ENCODE assay signal across 11 mouse cellular contexts in genomic region chr12:56691427-56692079, GRCm38 (mm10). TPM values are rescaled to one million over a fixed set of nuclear protein-coding genes. Genes with fewer than 3 reads are reported as not detected.
DNase-seq lines count a peak whose midpoint lies in the region; ATAC-seq and TF ChIP-seq lines count a peak whose summit lies in the region.
"Had no signal": no experiment of that assay in that cellular context is flagged by ENCODE, and none has a peak within 500 bp of the region (broad histone marks: within the 10 kb centered on the region; RNA-seq: fewer than 3 reads in every experiment).

Pax9 (plus strand) TSS chr12:56691767.

- H3K36me3 ChIP-seq in heart, embryonic 10.5 days: no peaks in the 10 kb centered on the region
- no peaks in the 10 kb centered on the region for H3K36me3 ChIP-seq in lung, embryonic 14.5 days (ENCODE audit: insufficient read depth)
- H3K36me3 ChIP-seq in hindbrain, embryonic 15.5 days: no peaks in the 10 kb centered on the region
- H3K36me3 ChIP-seq in neural tube, embryonic 13.5 days: no peaks in the 10 kb centered on the region

- intact Hi-C loops in heart, postnatal 10 days (cut with DNase I): loop anchor here (5.0 kb wide), 1 partner anchor 856 kb away; the partner anchor contains the start of gene Foxa1
- intact Hi-C loops in gastrocnemius, adult 2 months (cut with DNase I): no loop called here

- no peak within 1 kb of the TSS for H3K27ac ChIP-seq in heart, embryonic 10.5 days
- H3K27ac ChIP-seq in lung, embryonic 14.5 days (ENCODE audit: low read depth): no peak within 1 kb of the TSS
- H3K27ac ChIP-seq in hindbrain, embryonic 15.5 days (replicated peaks): no peak within 1 kb of the TSS
- H3K27ac ChIP-seq in neural tube, embryonic 13.5 days (replicated peaks): no peak within 1 kb of the TSS
- no peak within 1 kb of the TSS for H3K27ac ChIP-seq in gastrocnemius, adult 2 months

- H3K27me3 ChIP-seq in heart, embryonic 10.5 days (ENCODE audit: insufficient read depth, poor library complexity, severe bottlenecking): peaks cover 98% of the 10 kb centered on the region
- peaks cover 99% of the 10 kb centered on the region for H3K27me3 ChIP-seq in lung, embryonic 14.5 days (ENCODE audit: insufficient read depth, low read length)
- peaks cover 98% of the 10 kb centered on the region for H3K27me3 ChIP-seq in hindbrain, embryonic 15.5 days
- peaks cover 100% of the 10 kb centered on the region for H3K27me3 ChIP-seq in neural tube, embryonic 13.5 days

- peak; percentile 77 for DNase-seq in heart, embryonic 10.5 days (ENCODE audit: low spot score)
- no peak for DNase-seq in heart, postnatal 10 days
- no peak for DNase-seq in lung, embryonic 14.5 days
- no peak for DNase-seq in lung, adult 18-20 months
- no peak for DNase-seq in frontal cortex, adult 2 months (ENCODE audit: extremely low spot score in 1 of 2, low spot score in 1 of 2)
- no peak for DNase-seq in gastrocnemius, adult 2 months
- DNase-seq: gastrocnemius, postnatal 14 days had no signal

- no peak within 1 kb of the TSS; the same call in 1 of the 2 replicates for H3K9ac ChIP-seq in lung, embryonic 14.5 days
- no peak within 1 kb of the TSS for H3K9ac ChIP-seq in hindbrain, embryonic 15.5 days
- no peak within 1 kb of the TSS for H3K9ac ChIP-seq in neural tube, embryonic 13.5 days

- H3K4me1 ChIP-seq in heart, embryonic 10.5 days: peaks cover 39% of the 10 kb centered on the region
- 0 out of 2 replicates have a peak, but pooled peaks cover 5% of the 10 kb centered on the region for H3K4me1 ChIP-seq in lung, embryonic 14.5 days (ENCODE audit: insufficient read depth)
- H3K4me1 ChIP-seq in hindbrain, embryonic 15.5 days (replicated peaks): peaks cover 22% of the 10 kb centered on the region
- H3K4me1 ChIP-seq in neural tube, embryonic 13.5 days (replicated peaks): peaks cover 19% of the 10 kb centered on the region

- peak within 1 kb of the TSS; percentile 53 for H3K4me3 ChIP-seq in heart, embryonic 10.5 days
- peak within 1 kb of the TSS; percentile 29 for H3K4me3 ChIP-seq in lung, embryonic 14.5 days (ENCODE audit: low read depth, low read length)
- H3K4me3 ChIP-seq in hindbrain, embryonic 15.5 days: peak within 1 kb of the TSS; percentile 3; the same call in 1 of the 2 replicates
- peak within 1 kb of the TSS; percentile 17 for H3K4me3 ChIP-seq in neural tube, embryonic 13.5 days
- no peak within 1 kb of the TSS for H3K4me3 ChIP-seq in gastrocnemius, adult 2 months

- H3K4me2 ChIP-seq in lung, embryonic 14.5 days: peak within 1 kb of the TSS; percentile 49
- 0 out of 2 replicates have a peak within 1 kb of the TSS, but pooled peaks have one; percentile 19 for H3K4me2 ChIP-seq in hindbrain, embryonic 15.5 days
- H3K4me2 ChIP-seq in neural tube, embryonic 13.5 days: peak within 1 kb of the TSS; percentile 30

- WGBS in heart, embryonic 10.5 days: under 1% methylated on average over 40 of the region's 40 CpGs
- WGBS in lung, embryonic 14.5 days: under 1% methylated on average over 39 of the region's 40 CpGs
- under 1% methylated on average over 39 of the region's 40 CpGs for WGBS in hindbrain, embryonic 15.5 days
- 1% methylated on average over 39 of the region's 40 CpGs for WGBS in neural tube, embryonic 13.5 days

- no peak for ATAC-seq in lung, embryonic 14.5 days (ENCODE audit: insufficient read depth)
- ATAC-seq in hindbrain, embryonic 15.5 days (ENCODE audit: low FRiP score, low read depth): no peak
- no peak for ATAC-seq in neural tube, embryonic 13.5 days (ENCODE audit: low read depth)

- TF ChIP-seq CTCF in lung, embryonic 14.5 days (IDR thresholded peaks at IDR 0.05; ENCODE audit: low read depth): no peak
- no peak for TF ChIP-seq CTCF in gastrocnemius, adult 2 months (IDR thresholded peaks at IDR 0.05)

- H3K9me3 ChIP-seq in heart, embryonic 10.5 days: no peaks in the 10 kb centered on the region
- H3K9me3 ChIP-seq in lung, embryonic 14.5 days (ENCODE audit: low read depth, low read length): no peaks in the 10 kb centered on the region
- H3K9me3 ChIP-seq in hindbrain, embryonic 15.5 days: no peaks in the 10 kb centered on the region
- H3K9me3 ChIP-seq in neural tube, embryonic 13.5 days: no peaks in the 10 kb centered on the region

RNA-seq across cellular contexts. Expression of gene Pax9, which starts in this region (rescaled TPM):
- 0.30 and 0.80 TPM in 2 replicates for polyA plus RNA-seq in heart, embryonic 10.5 days (2016; fragmentation: Nextera tagmentation; extraction: Ambion mirVana)
- total RNA-seq in heart, postnatal 10 days (2021): under 1 TPM; 0.12 to 0.24 TPM
- polyA plus RNA-seq in lung, embryonic 14.5 days (2014; fragmentation: Nextera tagmentation; extraction: Ambion mirVana): 0.09 and 0.25 TPM in 2 replicates
- not detected in 2 replicates for polyA plus RNA-seq in hindbrain, embryonic 15.5 days (2015; fragmentation: Nextera tagmentation; extraction: Ambion mirVana)
- polyA plus RNA-seq in neural tube, embryonic 13.5 days (2015; fragmentation: Nextera tagmentation; extraction: Ambion mirVana): 0.56 and 2.2 TPM in 2 replicates
- polyA plus RNA-seq in frontal cortex, adult 2 months (2012; rRNA removed): 0.04 TPM in 1 of 2 replicates, not detected in the other
- total RNA-seq in gastrocnemius, adult 2 months (2021): under 1 TPM; 0.06 to 0.10 TPM
- total RNA-seq: layer of hippocampus, postnatal 14 days had no signal
- polyA plus RNA-seq: spleen, adult 2 months had no signal

Comparison
In these comparisons a context has a peak if more than half of its experiments do, and no peak if none do; other contexts are left out.
1. Peak in DNase-seq and H3K4me3 ChIP-seq in heart, embryonic 10.5 days; RNA of the gene not detected or under 1 TPM.